Mouse (Mus musculus) stomach, postnatal 0 days (tissue): ENCODE data around the gene Aox4. TPM values are rescaled to one million over a fixed set of nuclear protein-coding genes. Genes with fewer than 3 reads are reported as not detected.

ENCODE experiments used
- ATAC-seq: fragments of 200-750 bp; cut with Nextera tagmentation; 2 replicates; pipeline ENCODE4 v1.8.0; 2017; ENCODE audit not compliant: low FRiP score, low TSS enrichment
- DNase-seq: peaks from one replicate; pipeline ENCODE4 v3.0.0-alpha.2; 2016; ENCODE audit warnings: low spot score
- H3K27ac ChIP-seq: fragments of 300-500 bp; sonication (generic); replicated peaks from 2 replicates; pipeline ENCODE4 v1.5.1; 2014; ENCODE audit warnings: mild to moderate bottlenecking, control low read depth
- H3K27me3 ChIP-seq: fragments of 300-500 bp; sonication (generic); 2 replicates; pipeline ENCODE4 v1.6.1; 2014; ENCODE audit warnings: low read length; ENCODE audit not compliant: control insufficient read depth, insufficient read depth
- H3K36me3 ChIP-seq: fragments of 300-500 bp; sonication (generic); 2 replicates; pipeline ENCODE4 v1.6.1; 2014; ENCODE audit warnings: low read length, mixed read lengths; ENCODE audit not compliant: control insufficient read depth, insufficient read depth
- H3K4me1 ChIP-seq: fragments of 300-500 bp; sonication (generic); replicated peaks from 2 replicates; pipeline ENCODE4 v1.6.1; 2014; ENCODE audit warnings: antibody characterized with exemption; ENCODE audit not compliant: control insufficient read depth, insufficient read depth
- H3K4me2 ChIP-seq: fragments of 300-500 bp; sonication (generic); replicated peaks from 2 replicates; pipeline ENCODE4 v1.6.1; 2014; ENCODE audit warnings: low read depth, mild to moderate bottlenecking, control low read depth, moderate library complexity
- H3K4me3 ChIP-seq: fragments of 300-500 bp; sonication (generic); 2 replicates; pipeline ENCODE4 v1.5.1; 2014; ENCODE audit warnings: low read depth, low read length, control low read depth
- H3K9ac ChIP-seq: fragments of 300-500 bp; sonication (generic); 2 replicates; pipeline ENCODE4 v1.6.1; 2014; ENCODE audit warnings: mild to moderate bottlenecking, low read length, control low read depth, mixed read lengths
- H3K9me3 ChIP-seq: fragments of 300-500 bp; sonication (generic); 2 replicates; pipeline ENCODE4 v1.6.1; 2016; ENCODE audit warnings: low read length; ENCODE audit not compliant: control insufficient read depth
- CTCF ChIP-seq: IDR thresholded peaks from 2 replicates; pipeline ENCODE4 v1.5.1; 2016; ENCODE audit warnings: antibody characterized with exemption, low read depth, mild to moderate bottlenecking, moderate library complexity
- EP300 ChIP-seq: optimal IDR thresholded peaks from 2 replicates; pipeline ENCODE3; 2016; ENCODE audit warnings: antibody characterized with exemption
- WGBS: fragments of 180-500 bp; shearing (Covaris S2); extraction: QIAGEN DNeasy Blood & Tissue Kit; methylation state at CpG from one replicate; pipeline ENCODE4 v1.1.7; 2014; 5-methylcytosine and 5-hydroxymethylcytosine counted together
- polyA plus RNA-seq: library from polyadenylated mRNA; unstranded; fragments of >200 nt; fragmentation: Nextera tagmentation; extraction: Ambion mirVana; gene quantifications from 2 replicates; pipeline ENCODE4 v1.2.1, GENCODE M21; 2015

Aox4 gene
- polyA plus RNA-seq, 1 experiment from 2014 or later = 24.8 TPM

DNA sequence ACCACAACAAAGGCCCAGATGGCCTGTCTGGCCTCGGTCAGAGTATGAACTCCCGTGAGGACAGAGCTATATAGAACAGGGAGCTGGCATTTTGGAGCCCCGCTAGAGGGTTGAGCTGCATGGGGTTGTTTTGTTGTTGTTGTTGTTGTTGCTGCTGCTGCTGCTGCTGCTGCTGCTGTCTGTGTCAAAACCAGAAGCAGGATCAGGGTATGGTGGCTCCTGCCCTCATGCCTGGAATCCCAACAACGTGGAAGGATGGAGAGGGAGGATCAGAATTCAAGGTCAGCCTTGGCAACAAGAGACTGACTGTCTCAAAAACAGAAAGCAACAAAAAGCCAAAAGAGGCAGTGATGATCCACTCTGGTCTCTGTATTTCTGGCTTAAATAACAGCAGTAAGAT lies 86.6 kb downstream of the Aox4 start:
- no peaks in the 10 kb centered on the region for H3K27me3 ChIP-seq
- WGBS = 69% methylated on average over 4 of the region's 4 CpGs
- H3K27ac ChIP-seq = no peak overlapping the region
- TF ChIP-seq CTCF (no peak), EP300 (no peak)
- ATAC-seq (no peak), DNase-seq (no peak)
- no peak overlapping the region for H3K4me2 ChIP-seq
- no peaks in the 10 kb centered on the region for H3K36me3 ChIP-seq
- H3K4me1 ChIP-seq = no peaks in the 10 kb centered on the region
- no peak overlapping the region for H3K9ac ChIP-seq
- no peak overlapping the region for H3K4me3 ChIP-seq
- no peaks in the 10 kb centered on the region for H3K9me3 ChIP-seq

DNA sequence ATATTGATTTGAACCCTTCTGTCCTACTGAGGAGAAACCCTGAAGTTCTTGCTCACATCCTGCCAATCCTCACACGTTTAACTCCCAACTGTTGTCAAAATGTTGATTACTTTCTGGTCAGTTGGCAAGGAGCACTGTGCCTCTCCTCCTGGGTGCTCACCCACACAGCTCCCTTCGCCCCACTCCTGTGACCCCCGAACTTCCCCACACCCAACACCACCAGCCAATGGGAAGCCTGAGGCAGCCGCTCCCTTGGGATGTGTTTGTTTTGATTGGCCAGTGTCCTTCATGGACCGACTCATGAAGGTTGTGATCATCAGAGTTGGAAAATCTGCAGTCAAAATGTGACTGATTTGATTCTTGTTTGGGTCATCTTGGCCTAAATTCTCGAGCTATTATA lies 88.2 kb downstream of the Aox4 start:
- H3K9ac ChIP-seq = no peak overlapping the region
- 70% methylated on average over 6 of the region's 6 CpGs for WGBS

DNA sequence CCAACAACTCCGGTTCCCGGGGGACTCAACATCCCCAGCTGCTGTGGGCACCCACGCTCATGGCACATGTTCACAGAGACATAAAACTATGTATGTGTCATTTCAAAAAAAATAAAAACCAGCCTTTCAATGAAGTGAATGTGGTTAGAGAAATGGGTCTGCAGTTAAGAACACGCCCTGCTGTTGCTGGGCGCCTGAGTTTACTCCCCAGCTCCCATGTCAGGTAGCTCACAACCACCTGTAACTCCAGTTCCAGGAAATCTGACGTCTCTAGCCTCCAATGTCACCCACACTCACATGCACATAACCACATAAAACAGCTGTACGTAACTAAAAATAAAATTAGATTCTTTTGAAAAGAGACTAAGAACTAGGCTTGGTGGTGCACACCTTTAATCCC lies 90.9 kb downstream of the Aox4 start:
- ATAC-seq (no peak), DNase-seq (no peak)
- Histone ChIP-seq H3K36me3 (no peaks in the 10 kb centered on the region), H3K4me3 (no peak overlapping the region), H3K27ac (no peak overlapping the region), H3K9ac (no peak overlapping the region), H3K4me1 (no peaks in the 10 kb centered on the region), H3K4me2 (no peak overlapping the region), H3K27me3 (no peaks in the 10 kb centered on the region), H3K9me3 (no peaks in the 10 kb centered on the region)
- no peak for TF ChIP-seq CTCF
- no peak for TF ChIP-seq EP300
- 90% methylated on average over 7 of the region's 7 CpGs for WGBS

More for the DNA sequence above, 88.2 kb downstream of the Aox4 start:
- no peak overlapping the region for H3K4me2 ChIP-seq
- H3K27me3 ChIP-seq = no peaks in the 10 kb centered on the region
- H3K27ac ChIP-seq = no peak overlapping the region
- ATAC-seq (no peak), DNase-seq (no peak)
- H3K4me1 ChIP-seq = no peaks in the 10 kb centered on the region
- H3K4me3 ChIP-seq = no peak overlapping the region
- H3K9me3 ChIP-seq = no peaks in the 10 kb centered on the region
- TF ChIP-seq EP300 (no peak), CTCF (no peak)
- no peaks in the 10 kb centered on the region for H3K36me3 ChIP-seq

DNA sequence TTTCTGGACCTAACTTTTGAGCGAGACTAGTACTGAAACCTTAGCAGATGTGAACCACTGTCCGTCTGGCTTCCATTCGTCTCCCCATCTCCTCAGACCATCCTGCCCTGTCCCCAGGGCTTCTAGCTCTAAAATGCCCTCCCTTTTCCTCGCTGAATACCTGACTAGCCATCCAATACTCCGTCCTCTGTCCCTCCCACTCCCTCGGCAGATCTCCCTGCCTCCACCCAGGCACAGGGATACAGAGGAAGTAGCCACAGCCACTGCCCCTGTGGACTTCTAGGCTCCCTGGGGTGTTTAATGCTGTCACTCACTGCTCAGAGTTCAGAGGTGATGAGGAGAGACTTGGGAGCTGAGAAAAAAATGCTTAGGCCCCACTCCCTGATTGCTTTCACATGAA lies 91.8 kb downstream of the Aox4 start:
- WGBS = 78% methylated on average over 6 of the region's 6 CpGs
- H3K36me3 ChIP-seq = no peaks in the 10 kb centered on the region
- TF ChIP-seq EP300 (no peak), CTCF (no peak)

DNA sequence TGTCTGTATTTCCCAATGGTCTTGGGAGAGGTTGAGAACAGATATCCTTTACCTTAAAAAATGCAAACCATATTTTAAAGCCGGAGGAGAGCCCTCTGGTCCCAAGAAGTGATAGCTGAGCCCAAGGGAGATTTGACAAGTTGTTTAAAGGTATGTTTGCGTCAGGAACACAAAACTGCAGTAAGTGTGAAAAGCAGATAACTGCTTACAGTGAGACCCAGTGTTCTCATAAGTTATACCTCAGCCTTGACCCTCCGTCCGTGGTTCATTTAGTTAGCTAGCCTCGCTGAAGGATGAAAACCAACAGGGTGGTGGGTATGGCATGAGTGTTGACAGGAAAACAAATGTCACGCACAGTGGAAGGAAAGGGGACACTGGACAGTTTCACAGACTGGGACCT lies 92.8 kb downstream of the Aox4 start:
- DNase-seq = no peak
- no peak overlapping the region for H3K4me2 ChIP-seq
- no peaks in the 10 kb centered on the region for H3K27me3 ChIP-seq
- TF ChIP-seq CTCF = no peak
- TF ChIP-seq EP300 = no peak
- ATAC-seq = no peak
- no peak overlapping the region for H3K9ac ChIP-seq
- 86% methylated on average over 6 of the region's 6 CpGs for WGBS
- H3K4me3 ChIP-seq = no peak overlapping the region
- H3K4me1 ChIP-seq = no peaks in the 10 kb centered on the region
- H3K27ac ChIP-seq = no peak overlapping the region; the same call in 1 of the 2 replicates
- no peaks in the 10 kb centered on the region for H3K9me3 ChIP-seq
- no peaks in the 10 kb centered on the region for H3K36me3 ChIP-seq

More for the DNA sequence above, 91.8 kb downstream of the Aox4 start:
- Histone ChIP-seq H3K9ac (no peak overlapping the region), H3K27ac (no peak overlapping the region), H3K4me3 (no peak overlapping the region), H3K27me3 (no peaks in the 10 kb centered on the region), H3K4me2 (no peak overlapping the region), H3K4me1 (no peaks in the 10 kb centered on the region), H3K9me3 (no peaks in the 10 kb centered on the region)
- ATAC-seq (no peak), DNase-seq (no peak)

DNA sequence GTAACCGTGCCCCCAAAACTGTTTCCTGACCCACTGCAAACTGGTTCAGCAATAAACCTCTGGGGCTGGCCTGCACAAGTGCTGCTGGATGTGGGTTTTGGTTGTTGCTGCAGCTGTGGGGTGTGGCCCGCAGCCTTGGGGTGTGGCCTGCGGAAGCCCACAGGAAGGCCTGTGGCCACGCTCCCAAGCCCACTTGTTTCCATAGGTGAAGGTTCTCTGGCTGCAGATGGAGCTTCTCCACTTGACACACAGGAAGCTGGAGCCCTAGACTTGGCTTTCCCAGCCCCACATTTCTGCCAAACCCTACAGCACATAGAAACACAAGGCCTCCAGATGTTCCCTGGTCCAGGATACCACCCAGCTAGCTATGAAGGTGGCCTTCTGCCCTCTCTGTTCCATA lies 93.5 kb downstream of the Aox4 start:
- Histone ChIP-seq H3K4me3 (no peak overlapping the region), H3K36me3 (no peaks in the 10 kb centered on the region), H3K9me3 (no peaks in the 10 kb centered on the region), H3K4me2 (no peak overlapping the region), H3K27me3 (no peaks in the 10 kb centered on the region), H3K27ac (peak overlapping the region; percentile 83), H3K9ac (no peak overlapping the region), H3K4me1 (no peaks in the 10 kb centered on the region)
- TF ChIP-seq EP300 (no peak), CTCF (no peak)
- WGBS = 33% methylated on average over 4 of the region's 4 CpGs
- ATAC-seq (peak; percentile 43; the same call in 1 of the 2 replicates), DNase-seq (peak; percentile 36)
